Mouse (Mus musculus) heart, embryonic 14.5 days (tissue): ENCODE results near the gene Ltbr. TPM values are rescaled to one million over a fixed set of nuclear protein-coding genes. Genes with fewer than 3 reads are reported as not detected.
"Not testable (repeated sequence)": the region's sequence is repeated elsewhere in the genome, so short reads cannot be mapped to it uniquely, and the experiment has no call there.

Source experiments
- ATAC-seq: fragments of 200-750 bp; cut with Nextera tagmentation; 2 replicates; pipeline ENCODE4 v1.8.0; 2017; ENCODE audit warnings: low read depth, moderate TSS enrichment; ENCODE audit not compliant: insufficient number of reproducible peaks, insufficient read depth, low FRiP score
- H3K27ac ChIP-seq, 2 experiments: fragments of 200-500 bp in 1 of 2; fragments of 300-500 bp in 1 of 2; sonication (generic) in 1 of 2; replicated peaks in 1 of 2; 2 replicates each; pipeline ENCODE4 v1.5.1; 2012 to 2014; ENCODE audit warnings: low read depth in 2 of 2, low read length in 2 of 2, control low read depth in 1 of 2, mild to moderate bottlenecking in 1 of 2, mixed read lengths in 1 of 2; ENCODE audit not compliant: control insufficient read depth in 1 of 2, insufficient read depth in 1 of 2
- H3K27me3 ChIP-seq: fragments of 300-500 bp; sonication (generic); 2 replicates; pipeline ENCODE4 v1.6.1; 2014; ENCODE audit warnings: mild to moderate bottlenecking, low read length, control low read depth; ENCODE audit not compliant: control insufficient read depth, insufficient read depth
- H3K36me3 ChIP-seq: fragments of 300-500 bp; sonication (generic); 2 replicates; pipeline ENCODE4 v1.6.1; 2014; ENCODE audit warnings: mild to moderate bottlenecking, control low read depth, low read length, mixed read lengths; ENCODE audit not compliant: control insufficient read depth, insufficient read depth
- H3K4me1 ChIP-seq, 2 experiments: fragments of 200-500 bp in 1 of 2; fragments of 300-500 bp in 1 of 2; sonication (generic) in 1 of 2; 2 replicates each; pipeline ENCODE4 v1.6.1; 2012 to 2014; ENCODE audit warnings: low read length in 2 of 2, control low read depth in 1 of 2, mixed read lengths in 1 of 2; ENCODE audit not compliant: control insufficient read depth in 2 of 2, insufficient read depth in 2 of 2
- H3K4me2 ChIP-seq: fragments of 300-500 bp; sonication (generic); 2 replicates; pipeline ENCODE4 v1.6.1; 2014; ENCODE audit warnings: mild to moderate bottlenecking, low read length
- H3K4me3 ChIP-seq, 2 experiments: fragments of 200-500 bp in 1 of 2; fragments of 300-500 bp in 1 of 2; sonication (generic) in 1 of 2; 2 replicates each; pipeline ENCODE4 v1.5.1; 2012 to 2014; ENCODE audit warnings: low read length in 2 of 2, mild to moderate bottlenecking in 2 of 2, control low read depth in 1 of 2, low read depth in 1 of 2, moderate library complexity in 1 of 2; ENCODE audit not compliant: control insufficient read depth in 1 of 2, insufficient read depth in 1 of 2
- H3K9ac ChIP-seq: fragments of 300-500 bp; sonication (generic); 2 replicates; pipeline ENCODE4 v1.6.1; 2014; ENCODE audit warnings: mild to moderate bottlenecking, low read length
- H3K9me3 ChIP-seq: fragments of 300-500 bp; sonication (generic); 2 replicates; pipeline ENCODE4 v1.6.1; 2016; ENCODE audit warnings: low read length, control low read depth; ENCODE audit not compliant: control insufficient read depth
- WGBS: fragments of 180-500 bp; shearing (Covaris S2); extraction: QIAGEN DNeasy Blood & Tissue Kit; methylation state at CpG from one replicate; pipeline ENCODE4 v1.1.7; 2014; 5-methylcytosine and 5-hydroxymethylcytosine counted together
- polyA plus RNA-seq: library from polyadenylated mRNA; unstranded; fragments of >200 nt; fragmentation: Nextera tagmentation; extraction: Ambion mirVana; gene quantifications from 2 replicates; pipeline ENCODE4 v1.2.1, GENCODE M21; 2014

Ltbr gene
- polyA plus RNA-seq, 1 experiment from 2014 or later, result 41.5 TPM

GRCm38 (mm10) chr6:125267469-125267868 lies 46.2 kb downstream of the Ltbr start:
- Histone ChIP-seq H3K4me1 (peaks cover 6 to 9% of the 10 kb centered on the region in 2 experiments), H3K27me3 (no peaks in the 10 kb centered on the region), H3K36me3 (no peaks in the 10 kb centered on the region), H3K4me3 (no peak overlapping the region), H3K4me2 (no peak overlapping the region), H3K9me3 (no peaks in the 10 kb centered on the region), H3K9ac (no peak overlapping the region), H3K27ac (no peak overlapping the region)
- ATAC-seq, result no peak
- WGBS, result 81% methylated on average over 3 of the region's 3 CpGs

- 67% methylated on average over 6 of the region's 6 CpGs for WGBS
- H3K36me3 ChIP-seq, ATAC-seq, H3K4me1 ChIP-seq, H3K27me3 ChIP-seq, H3K27ac ChIP-seq, H3K9ac ChIP-seq, H3K9me3 ChIP-seq, H3K4me3 ChIP-seq, H3K4me2 ChIP-seq: not testable (repeated sequence)
These were observed 47.1 kb downstream of the Ltbr start for GRCm38 (mm10) chr6:125266600-125266999.

- no peak overlapping the region for H3K9ac ChIP-seq
- no peaks in the 10 kb centered on the region for H3K36me3 ChIP-seq
- WGBS, result 59% methylated on average over 13 of the region's 13 CpGs
- no peaks in the 10 kb centered on the region for H3K9me3 ChIP-seq
- H3K4me1 ChIP-seq, result no peaks in the 10 kb centered on the region
- no peak overlapping the region for H3K27ac ChIP-seq
- H3K27me3 ChIP-seq, result no peaks in the 10 kb centered on the region
- ATAC-seq, result no peak
- no peak overlapping the region for H3K4me3 ChIP-seq
- no peak overlapping the region for H3K4me2 ChIP-seq
These were observed 47.6 kb downstream of the Ltbr start for GRCm38 (mm10) chr6:125266091-125266490.

- H3K36me3 ChIP-seq, result no peaks in the 10 kb centered on the region
- WGBS, result 45% methylated on average over 10 of the region's 10 CpGs
- no peak overlapping the region for H3K4me2 ChIP-seq
- no peak overlapping the region for H3K9ac ChIP-seq
- no peak for ATAC-seq
- no peaks in the 10 kb centered on the region for H3K9me3 ChIP-seq
- H3K27ac ChIP-seq, result no peak overlapping the region
- H3K4me3 ChIP-seq, result no peak overlapping the region
- no peaks in the 10 kb centered on the region for H3K27me3 ChIP-seq
- no peaks in the 10 kb centered on the region for H3K4me1 ChIP-seq
These were observed 48.4 kb downstream of the Ltbr start for GRCm38 (mm10) chr6:125265239-125265638.

GRCm38 (mm10) chr6:125264219-125264618 lies 49.5 kb downstream of the Ltbr start:
- Histone ChIP-seq H3K27me3 (no peaks in the 10 kb centered on the region), H3K9ac (no peak overlapping the region), H3K4me1 (no peaks in the 10 kb centered on the region), H3K4me2 (no peak overlapping the region), H3K4me3 (no peak overlapping the region), H3K27ac (no peak overlapping the region), H3K36me3 (no peaks in the 10 kb centered on the region), H3K9me3 (no peaks in the 10 kb centered on the region)
- ATAC-seq, result no peak
- 89% methylated on average over 9 of the region's 9 CpGs for WGBS

- H3K9me3 ChIP-seq, result no peaks in the 10 kb centered on the region
- no peak overlapping the region for H3K4me3 ChIP-seq
- no peak overlapping the region for H3K4me2 ChIP-seq
- no peak for ATAC-seq
- H3K27ac ChIP-seq, result no peak overlapping the region
- H3K27me3 ChIP-seq, result no peaks in the 10 kb centered on the region
- no peaks in the 10 kb centered on the region for H3K4me1 ChIP-seq
- H3K9ac ChIP-seq, result no peak overlapping the region
- 73% methylated on average over 10 of the region's 10 CpGs for WGBS
- no peaks in the 10 kb centered on the region for H3K36me3 ChIP-seq
These were observed 53.6 kb downstream of the Ltbr start for GRCm38 (mm10) chr6:125260006-125260555.

Other genes starting within 250 kb of the Ltbr start
- 0.36 TPM in 1 of 2 replicates, not detected in the other for gene Lpar5, start 246.0 kb downstream of the Ltbr start, polyA plus RNA-seq
- 58.6 and 67.4 TPM in 2 replicates for gene Chd4, start 217.9 kb downstream of the Ltbr start, polyA plus RNA-seq
- 35.3 and 36.6 TPM in 2 replicates for gene Nop2, start 182.0 kb downstream of the Ltbr start, polyA plus RNA-seq
- gene Iffo1, start 168.6 kb downstream of the Ltbr start, polyA plus RNA-seq, result 8.7 and 9.7 TPM in 2 replicates
- gene Gapdh, start 147.4 kb downstream of the Ltbr start, polyA plus RNA-seq, result 4,765 and 5,242 TPM in 2 replicates
- 66.0 and 67.5 TPM in 2 replicates for gene Ncapd2, start 122.2 kb downstream of the Ltbr start, polyA plus RNA-seq
- gene Mrpl51, start 122.1 kb downstream of the Ltbr start, polyA plus RNA-seq, result 261 and 264 TPM in 2 replicates
- gene Vamp1, start 98.3 kb downstream of the Ltbr start, polyA plus RNA-seq, result 2.6 and 2.7 TPM in 2 replicates
- gene Tapbpl, start 82.0 kb downstream of the Ltbr start, polyA plus RNA-seq, result 4.0 and 4.4 TPM in 2 replicates
- 2.5 and 3.2 TPM in 2 replicates for gene Cd27, start 76.9 kb downstream of the Ltbr start, polyA plus RNA-seq
- not detected in 2 replicates for gene Tuba3a, start 27.8 kb downstream of the Ltbr start, polyA plus RNA-seq
- 0.65 and 1.00 TPM in 2 replicates for gene Scnn1a, start 6.8 kb upstream of the Ltbr start, polyA plus RNA-seq
- gene Tnfrsf1a, start 35.5 kb upstream of the Ltbr start, polyA plus RNA-seq, result 41.4 and 43.5 TPM in 2 replicates
- gene Plekhg6, start 66.9 kb upstream of the Ltbr start, polyA plus RNA-seq, result 0.05 TPM in 1 of 2 replicates, not detected in the other
- gene Cd9, start 180.9 kb upstream of the Ltbr start, polyA plus RNA-seq, result 88.8 and 91.8 TPM in 2 replicates
- 22.5 and 27.9 TPM in 2 replicates for gene Vwf, start 232.9 kb upstream of the Ltbr start, polyA plus RNA-seq